Mouse (Mus musculus) megakaryocyte, embryonic 14.5 days (primary cell): ENCODE data around the gene Krt10. TPM values are rescaled to one million over a fixed set of nuclear protein-coding genes. Genes with fewer than 3 reads are reported as not detected.

Experiments used
- H3K27me3 ChIP-seq: replicated peaks from 2 replicates; pipeline ENCODE3; 2012; ENCODE audit warnings: inconsistent platforms
- H3K36me3 ChIP-seq: replicated peaks from 2 replicates; pipeline ENCODE3; 2012; ENCODE audit warnings: low read length, inconsistent platforms, mixed read lengths
- H3K4me1 ChIP-seq: 2 replicates; pipeline ENCODE4 v1.6.1; 2012; ENCODE audit warnings: inconsistent platforms
- H3K4me3 ChIP-seq: replicated peaks from 2 replicates; pipeline ENCODE3; 2012; ENCODE audit warnings: moderate library complexity, mild to moderate bottlenecking, inconsistent platforms
- H3K9me3 ChIP-seq: 2 replicates; pipeline ENCODE4 v1.6.1; 2012; ENCODE audit warnings: inconsistent platforms
- FLI1 ChIP-seq: IDR thresholded peaks from 2 replicates; pipeline ENCODE4 v1.6.1; 2012; ENCODE audit warnings: low read length, inconsistent platforms, mixed read lengths
- GATA1 ChIP-seq: IDR thresholded peaks from 3 replicates; pipeline ENCODE4 v1.6.1; 2012; ENCODE audit warnings: mixed read lengths, low read length, inconsistent platforms, borderline replicate concordance
- polyA plus RNA-seq: library from polyadenylated mRNA; stranded (reverse); fragments of >175 nt; gene quantifications from 2 replicates; pipeline ENCODE4 v1.2.3, GENCODE M21; 2012; ENCODE audit warnings: low replicate concordance; ENCODE audit not compliant: insufficient read depth

Krt10 gene
- polyA plus RNA-seq, 1 experiment = 6.6 TPM

DNA sequence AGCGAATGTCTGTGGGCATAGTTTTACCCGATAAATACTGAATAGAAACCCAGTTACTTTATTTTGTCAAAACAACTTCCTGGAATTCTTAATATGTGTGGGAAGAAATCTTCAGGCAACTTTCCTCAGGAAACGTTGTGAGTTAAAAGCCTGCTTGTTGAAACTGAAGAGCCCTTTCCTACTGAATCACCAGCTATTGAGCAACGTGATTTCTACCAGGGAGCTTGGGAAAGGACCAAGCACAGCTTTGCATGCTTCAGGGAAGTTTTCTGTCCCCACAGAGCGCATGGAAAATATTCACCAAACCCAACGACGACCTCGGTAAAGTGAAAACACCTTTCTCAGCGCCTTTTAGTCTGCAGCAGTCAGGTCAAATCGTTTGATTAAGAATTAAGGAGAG, 17.0 kb upstream of the Krt10 start:
- Histone ChIP-seq H3K36me3 (no peaks in the 10 kb centered on the region), H3K4me1 (no peaks in the 10 kb centered on the region), H3K4me3 (no peak overlapping the region), H3K27me3 (no peaks in the 10 kb centered on the region), H3K9me3 (no peaks in the 10 kb centered on the region)
- TF ChIP-seq GATA1 (no peak), FLI1 (no peak)

DNA sequence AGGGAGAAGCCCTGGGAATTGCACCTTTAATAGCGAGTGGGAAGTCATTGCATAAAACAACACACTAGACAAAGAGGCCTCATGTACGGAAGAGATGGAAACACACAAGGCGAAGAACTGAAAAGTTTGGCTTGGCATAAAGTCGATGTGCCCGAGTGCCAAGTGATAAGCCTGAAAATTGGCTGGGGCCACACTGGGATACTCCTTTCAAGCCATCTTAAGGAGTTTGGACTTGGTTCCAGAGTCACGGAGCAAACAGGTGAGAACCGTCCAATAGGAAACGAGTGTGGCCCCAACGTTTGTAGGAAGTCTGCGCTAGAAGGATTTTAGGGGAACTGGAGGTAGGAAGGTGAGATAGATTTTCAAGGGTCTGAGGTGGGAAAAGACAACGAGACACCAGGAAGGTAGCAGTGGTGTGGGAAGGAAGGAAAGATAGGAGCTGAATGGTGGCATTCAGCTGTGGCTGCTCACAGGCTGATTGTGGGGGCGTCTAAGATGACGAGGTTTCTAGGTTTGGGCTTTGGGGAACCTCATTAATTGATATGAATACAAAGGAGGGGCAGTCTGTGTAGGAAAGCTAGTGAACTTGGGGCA, 10.9 kb upstream of the Krt10 start:
- Histone ChIP-seq H3K4me1 (no peaks in the 10 kb centered on the region), H3K27me3 (peaks cover 4% of the 10 kb centered on the region), H3K9me3 (no peaks in the 10 kb centered on the region), H3K4me3 (no peak overlapping the region), H3K36me3 (no peaks in the 10 kb centered on the region)
- TF ChIP-seq FLI1 (no peak), GATA1 (no peak)

DNA sequence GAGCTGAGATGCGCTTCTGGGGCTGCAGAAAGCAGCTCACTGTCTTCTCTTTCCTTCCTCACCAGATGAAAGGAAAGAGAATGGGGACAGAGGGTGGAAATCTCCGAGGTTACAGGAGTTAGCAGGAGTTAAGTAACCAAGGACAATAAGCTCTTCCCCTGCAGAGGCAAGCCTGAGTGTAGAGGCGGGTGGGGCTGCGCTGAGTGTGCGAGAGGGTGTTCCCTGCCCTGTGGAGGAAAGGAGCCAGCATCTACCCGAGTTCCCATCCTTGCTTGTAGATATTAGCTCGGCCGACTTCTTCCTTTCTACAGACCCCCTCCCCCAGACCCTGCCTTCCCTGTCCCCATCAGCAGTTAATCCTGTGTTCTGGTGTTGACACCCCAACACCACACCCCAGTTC, 9.7 kb upstream of the Krt10 start:
- no peaks in the 10 kb centered on the region for H3K4me1 ChIP-seq
- H3K9me3 ChIP-seq = no peaks in the 10 kb centered on the region
- peaks cover 7% of the 10 kb centered on the region for H3K27me3 ChIP-seq
- TF ChIP-seq FLI1 (no peak), GATA1 (no peak)
- H3K4me3 ChIP-seq = no peak overlapping the region
- no peaks in the 10 kb centered on the region for H3K36me3 ChIP-seq

DNA sequence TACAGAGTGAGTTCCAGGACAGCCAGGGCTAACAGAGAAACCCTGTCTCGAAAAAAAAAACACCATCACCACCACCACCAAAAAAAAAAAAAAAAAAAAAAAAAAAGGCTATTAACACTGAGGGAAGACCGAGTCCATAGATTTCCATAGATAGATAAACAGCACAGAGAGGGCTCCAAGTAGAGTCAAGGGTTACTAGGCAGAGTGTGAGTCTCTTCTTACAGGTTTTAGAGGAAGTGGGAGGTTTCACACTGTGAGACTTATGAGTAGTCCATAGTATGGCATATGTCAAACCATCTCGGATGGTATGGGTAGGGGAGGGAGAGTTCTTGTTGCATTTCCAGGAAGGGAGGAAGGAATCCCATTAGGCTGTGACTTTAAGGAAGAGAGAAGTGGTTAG, 8.9 kb upstream of the Krt10 start:
- Histone ChIP-seq H3K4me3 (no peak overlapping the region), H3K36me3 (no peaks in the 10 kb centered on the region), H3K27me3 (peaks cover 7% of the 10 kb centered on the region), H3K9me3 (no peaks in the 10 kb centered on the region), H3K4me1 (no peaks in the 10 kb centered on the region)
- TF ChIP-seq GATA1 = no peak
- no peak for TF ChIP-seq FLI1

DNA sequence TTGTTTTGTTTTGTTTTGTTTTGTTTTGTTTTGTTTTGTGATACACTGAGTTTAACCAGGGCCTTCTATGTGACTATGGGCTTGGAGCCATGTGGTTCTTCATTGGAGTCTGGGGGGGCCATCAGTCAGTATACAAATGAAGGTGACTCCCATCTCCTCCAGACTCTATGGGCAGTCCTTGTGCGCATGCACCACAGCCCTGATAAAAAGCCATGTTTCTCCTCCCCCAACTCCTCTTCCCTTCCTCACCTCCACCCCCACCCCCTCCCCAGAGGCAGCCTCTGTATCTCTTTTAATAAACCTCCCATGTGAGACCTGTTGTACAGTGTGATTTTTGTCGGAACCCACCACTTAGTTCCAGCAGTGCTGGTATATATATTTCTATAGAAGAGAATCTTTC, 7.5 kb upstream of the Krt10 start:
- Histone ChIP-seq H3K9me3 (no peaks in the 10 kb centered on the region), H3K4me3 (no peak overlapping the region), H3K27me3 (peaks cover 7% of the 10 kb centered on the region), H3K36me3 (no peaks in the 10 kb centered on the region), H3K4me1 (no peaks in the 10 kb centered on the region)
- TF ChIP-seq FLI1 = no peak
- no peak for TF ChIP-seq GATA1

DNA sequence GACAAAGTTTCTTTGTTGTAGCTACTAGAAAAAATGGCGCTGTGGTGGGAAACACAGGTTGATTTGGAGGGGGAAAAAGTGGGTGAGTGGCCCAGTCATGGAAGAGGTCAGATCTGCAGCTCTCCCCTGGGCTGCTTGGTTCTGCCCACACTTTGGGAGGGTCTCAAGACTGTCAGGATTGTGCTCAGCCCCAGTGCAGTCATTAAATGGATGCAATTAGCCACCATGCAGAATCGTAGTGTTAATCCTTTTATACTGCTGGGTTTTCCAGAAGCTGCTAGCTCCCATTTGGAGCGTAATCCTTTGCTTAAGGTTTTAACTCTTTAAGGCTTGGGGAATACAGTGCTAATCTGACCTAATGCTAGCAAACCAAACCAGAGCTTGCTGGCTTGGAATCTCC, 6.9 kb upstream of the Krt10 start:
- Histone ChIP-seq H3K9me3 (no peaks in the 10 kb centered on the region), H3K27me3 (peaks cover 8% of the 10 kb centered on the region), H3K4me3 (no peak overlapping the region), H3K36me3 (no peaks in the 10 kb centered on the region), H3K4me1 (no peaks in the 10 kb centered on the region)
- TF ChIP-seq GATA1 (no peak), FLI1 (no peak)

DNA sequence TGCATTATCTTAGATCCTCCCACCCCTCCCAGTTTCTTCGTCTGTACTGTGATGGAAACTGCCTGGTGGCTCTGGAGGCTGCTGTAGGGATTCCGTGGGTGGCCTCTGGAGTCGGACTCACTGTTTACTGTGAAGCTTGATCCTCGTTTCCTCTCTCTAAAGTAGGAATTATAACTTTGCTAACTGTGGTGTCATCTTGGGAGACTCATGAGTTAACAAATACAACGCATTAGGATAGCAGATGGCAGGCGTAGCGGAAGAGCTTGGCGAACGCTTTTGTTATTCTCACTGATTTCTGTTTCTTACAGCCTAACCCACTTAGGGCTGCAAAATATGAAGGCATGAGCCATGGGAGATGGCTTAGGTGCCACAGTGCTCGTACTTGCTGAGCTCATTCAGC, 3.3 kb upstream of the Krt10 start:
- no peak for TF ChIP-seq FLI1
- no peaks in the 10 kb centered on the region for H3K4me1 ChIP-seq
- no peak overlapping the region for H3K4me3 ChIP-seq
- no peaks in the 10 kb centered on the region for H3K36me3 ChIP-seq
- no peaks in the 10 kb centered on the region for H3K9me3 ChIP-seq
- peaks cover 8% of the 10 kb centered on the region for H3K27me3 ChIP-seq

DNA sequence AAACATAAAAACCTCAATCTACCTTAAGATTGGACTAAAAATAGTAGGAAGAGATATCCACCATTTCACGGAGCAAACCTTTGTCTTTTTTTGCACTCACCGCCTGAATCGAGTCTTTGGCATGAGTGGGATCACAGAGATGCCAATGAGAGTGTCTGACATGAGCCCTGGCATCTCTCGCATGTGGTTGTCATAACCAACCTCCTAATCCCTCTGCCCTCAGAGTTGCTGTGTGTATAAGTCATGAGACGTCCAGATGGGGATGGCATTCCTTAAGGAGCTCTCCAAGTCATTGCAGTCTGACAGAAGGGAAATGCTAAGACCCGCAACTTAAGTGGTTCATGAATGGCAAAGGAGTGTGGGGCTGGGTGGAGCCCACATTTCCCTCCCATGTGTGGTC, 2.2 kb upstream of the Krt10 start:
- H3K4me1 ChIP-seq = peaks cover 2% of the 10 kb centered on the region; the same call in 1 of the 2 replicates
- peaks cover 3% of the 10 kb centered on the region; the same call in 1 of the 2 replicates for H3K9me3 ChIP-seq
- TF ChIP-seq GATA1 = no peak
- TF ChIP-seq FLI1 = no peak
- no peaks in the 10 kb centered on the region for H3K36me3 ChIP-seq
- peaks cover 8% of the 10 kb centered on the region for H3K27me3 ChIP-seq
- no peak overlapping the region for H3K4me3 ChIP-seq

DNA sequence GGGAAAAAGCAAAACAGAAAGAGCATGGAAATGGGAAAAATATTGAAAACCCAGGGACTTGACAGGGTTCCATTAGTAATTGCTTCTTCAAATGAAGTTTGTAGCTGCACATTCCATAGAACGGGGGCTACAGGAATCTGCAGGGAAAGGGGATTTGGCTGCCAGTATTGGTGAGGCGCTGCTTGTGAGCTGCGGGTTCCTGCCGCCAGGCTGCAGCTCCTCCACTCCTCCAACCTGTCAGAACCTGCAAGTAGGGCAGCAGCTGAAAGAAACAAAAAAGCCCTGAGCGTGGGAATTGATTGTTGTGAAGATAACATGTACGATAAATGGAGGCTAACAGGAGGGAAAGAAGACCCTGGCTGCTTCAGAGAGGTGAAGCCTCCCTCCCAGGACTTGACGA, 1.7 kb upstream of the Krt10 start:
- H3K4me3 ChIP-seq = no peak overlapping the region
- H3K27me3 ChIP-seq = peaks cover 8% of the 10 kb centered on the region
- peaks cover 7% of the 10 kb centered on the region; the same call in 1 of the 2 replicates for H3K4me1 ChIP-seq
- peaks cover 5% of the 10 kb centered on the region for H3K9me3 ChIP-seq
- TF ChIP-seq FLI1 (no peak), GATA1 (no peak)
- H3K36me3 ChIP-seq = no peaks in the 10 kb centered on the region

DNA sequence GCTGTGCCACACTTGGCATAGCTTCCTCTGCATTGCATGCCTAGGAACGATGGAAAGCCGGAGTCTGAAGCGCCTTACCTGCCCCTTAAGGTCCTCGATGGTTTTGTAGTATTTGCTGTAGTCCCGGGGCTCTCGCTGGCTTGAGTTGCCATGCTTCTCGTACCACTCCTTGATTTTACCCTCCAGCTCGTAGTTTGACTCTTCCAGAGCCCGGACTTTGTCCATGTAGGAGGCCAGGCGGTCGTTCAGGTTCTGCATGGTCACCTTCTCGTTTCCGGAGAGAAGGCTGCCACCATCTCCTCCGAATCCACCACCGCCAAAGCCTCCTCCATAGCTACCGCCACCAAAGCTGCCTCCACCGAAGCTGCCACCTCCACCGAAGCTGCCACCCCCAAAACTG, 503 bp downstream of the Krt10 start:
- Histone ChIP-seq H3K9me3 (peaks cover 10% of the 10 kb centered on the region), H3K27me3 (peaks cover 10% of the 10 kb centered on the region), H3K4me3 (no peak overlapping the region), H3K4me1 (peaks cover 7% of the 10 kb centered on the region; the same call in 1 of the 2 replicates), H3K36me3 (no peaks in the 10 kb centered on the region)
- TF ChIP-seq GATA1 = no peak
- TF ChIP-seq FLI1 = no peak
